Mouse (Mus musculus): Measurements from ENCODE around the gene Asb6.

The Asb6 gene

DNA sequence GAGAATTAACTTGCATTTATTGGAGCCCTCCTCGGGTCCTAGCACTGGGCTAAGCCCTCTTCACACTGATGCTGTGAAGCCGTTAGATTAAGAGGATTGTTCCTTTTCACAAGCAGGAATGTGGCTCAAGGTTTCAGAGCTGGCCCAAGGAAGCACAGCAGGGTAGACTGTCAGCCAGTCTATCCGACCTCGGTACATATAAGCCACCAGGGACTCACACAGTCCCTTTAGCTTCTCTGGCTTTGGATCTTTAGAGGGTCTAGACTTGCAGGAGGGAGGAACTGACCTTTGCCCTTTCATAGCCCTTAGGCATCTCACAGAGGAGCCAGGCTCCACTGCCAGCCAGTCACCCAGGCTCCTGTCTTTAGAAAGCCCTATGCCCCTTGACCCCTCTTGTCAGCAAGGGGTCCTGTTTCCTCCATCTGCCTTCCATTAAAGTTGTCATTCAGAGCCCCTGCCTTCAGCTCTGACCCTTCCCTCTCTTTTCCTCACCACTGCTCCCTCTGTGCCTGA lies at the start of gene Asb6:
Gene Asb6 (minus strand): TSS at position 51 of the 513 bp plus-strand sequence.
- DNase-seq: no peak

DNA sequence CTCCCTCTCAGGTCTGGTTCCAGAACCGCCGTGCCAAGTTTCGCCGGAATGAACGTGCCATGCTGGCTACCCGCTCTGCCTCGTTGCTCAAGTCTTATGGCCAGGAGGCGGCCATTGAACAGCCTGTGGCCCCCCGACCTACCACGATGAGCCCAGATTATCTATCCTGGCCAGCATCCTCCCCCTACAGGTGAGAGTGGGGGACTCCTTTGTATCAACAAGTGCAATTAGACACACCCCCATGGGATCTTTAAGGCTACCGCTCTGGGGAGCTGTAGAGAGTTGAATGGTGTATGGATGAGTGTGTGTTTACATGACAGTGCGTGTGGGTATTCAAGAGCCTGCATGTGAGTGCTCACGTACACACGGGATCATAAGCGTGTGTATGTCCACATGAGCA lies 49.3 kb upstream of the Asb6 start:
- no peak for DNase-seq

DNA sequence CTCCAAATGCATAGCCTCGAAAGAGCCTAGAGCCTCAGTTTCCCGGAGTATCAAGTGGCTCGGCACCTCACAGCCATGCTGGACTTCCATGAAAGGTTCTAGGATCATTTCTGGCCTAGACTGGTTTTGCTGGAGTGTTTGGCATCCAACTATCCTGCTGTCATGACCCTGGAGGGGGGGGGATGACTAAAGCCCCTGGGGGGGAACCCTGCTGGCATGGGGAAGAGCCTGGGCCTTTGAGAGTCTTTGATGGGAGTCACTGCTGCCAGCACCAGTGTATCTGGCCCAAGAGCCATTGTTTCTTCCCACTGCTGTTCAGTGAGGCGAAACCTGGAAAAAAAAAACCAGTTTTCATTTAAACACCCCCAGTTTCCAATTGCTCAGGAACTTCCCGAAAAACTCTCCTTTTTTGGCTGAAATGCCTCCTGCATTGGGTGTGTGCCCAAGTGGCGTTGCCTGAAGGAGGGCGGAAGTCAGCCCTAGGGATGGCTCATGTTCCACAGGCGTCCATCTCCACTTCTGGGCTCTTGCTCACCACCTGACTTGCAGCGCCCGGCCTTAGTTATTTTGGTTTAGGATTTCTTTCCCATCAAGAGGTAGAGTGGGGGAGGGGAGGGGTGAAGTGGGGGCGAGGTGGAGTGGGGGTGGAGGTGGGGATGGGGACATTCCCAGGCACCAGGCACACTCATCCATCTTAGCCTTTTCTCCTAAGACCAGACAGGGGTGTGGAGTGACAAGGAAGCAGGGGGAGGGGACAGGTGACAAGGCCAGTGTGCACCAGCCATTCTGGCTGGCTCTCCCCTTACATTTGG lies 45.7 kb upstream of the Asb6 start:
- DNase-seq: peak in 1 of 2 experiments; percentile 34

DNA sequence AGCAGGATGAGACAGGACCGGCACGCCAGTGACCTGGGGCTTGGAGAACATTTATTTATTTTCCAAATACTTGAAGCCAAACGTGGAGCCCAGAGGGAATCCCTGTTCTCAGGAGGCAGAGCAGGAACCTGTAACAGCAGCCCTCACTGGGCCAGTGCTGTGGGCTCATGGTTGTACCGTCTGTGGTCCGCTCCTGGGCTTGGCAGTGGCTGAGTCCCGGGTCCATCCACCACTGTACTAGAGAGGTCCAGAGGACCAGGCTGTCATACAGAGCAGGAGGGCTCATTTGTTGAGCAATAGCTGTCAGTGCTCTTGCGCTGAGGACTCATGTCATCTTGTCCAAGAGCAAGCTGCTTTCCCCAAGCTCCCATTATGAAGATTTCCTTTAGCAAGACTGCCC lies 45.0 kb upstream of the Asb6 start:
- DNase-seq: no peak

DNA sequence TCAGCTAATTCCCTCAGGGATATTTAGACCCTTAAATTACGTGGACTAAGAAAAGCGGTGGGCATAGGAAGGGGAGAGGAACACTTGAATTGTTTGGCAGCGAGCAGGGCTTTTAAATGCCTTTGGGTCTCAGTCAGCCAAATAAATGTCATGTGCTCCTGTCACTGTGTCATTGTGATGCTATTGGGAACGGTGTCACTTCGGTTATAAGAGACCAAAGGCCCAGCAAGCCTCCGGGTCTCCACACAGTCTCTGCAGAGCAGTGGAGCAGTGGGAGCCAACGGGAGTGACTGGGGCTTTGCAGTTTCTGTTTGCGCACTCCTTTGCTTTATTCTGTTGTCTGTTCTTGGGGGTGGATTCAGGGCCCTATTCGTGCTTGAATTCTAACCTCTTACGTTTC lies 44.3 kb upstream of the Asb6 start:
- no peak for DNase-seq

DNA sequence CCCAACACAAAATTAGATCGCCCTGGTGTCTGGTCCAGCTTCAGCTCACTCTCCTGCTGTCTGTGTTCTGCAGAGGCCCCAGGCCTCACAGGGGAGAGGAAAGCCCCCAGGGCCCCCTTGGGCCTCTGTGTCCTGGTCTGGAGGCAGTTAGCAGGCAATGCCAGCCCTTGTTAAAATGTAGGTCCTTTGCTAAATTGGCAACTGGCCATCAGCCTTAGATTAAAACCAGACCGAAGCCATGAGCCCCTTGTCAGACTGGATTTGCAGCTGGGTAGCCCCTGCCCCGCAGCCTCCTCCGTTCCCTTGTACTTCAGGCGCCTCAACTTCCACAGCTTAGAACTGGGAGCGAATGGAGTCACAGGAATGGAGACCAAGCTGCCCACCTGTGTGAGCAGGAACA lies 42.5 kb upstream of the Asb6 start:
- DNase-seq: no peak

DNA sequence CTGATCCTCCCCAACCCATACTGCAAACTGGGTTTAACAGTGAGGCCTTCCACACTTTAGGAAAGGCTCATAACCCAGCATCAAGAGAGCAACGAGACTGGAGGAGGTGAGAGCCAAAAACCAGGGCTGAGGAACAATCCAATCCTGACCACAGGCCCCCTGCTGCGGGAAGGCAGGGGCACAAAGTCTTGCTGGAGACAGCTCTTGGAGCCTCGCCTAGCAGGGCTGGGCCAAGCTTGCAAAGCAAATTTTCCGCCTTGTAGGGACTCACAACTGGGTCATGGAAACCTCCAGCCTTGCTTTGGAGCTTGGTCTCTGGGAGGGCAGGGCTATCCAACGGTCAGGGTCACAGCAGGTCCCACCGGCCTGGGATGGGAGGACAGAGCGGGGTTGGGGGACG lies 40.7 kb upstream of the Asb6 start:
- DNase-seq: peak; percentile 57 to 68

DNA sequence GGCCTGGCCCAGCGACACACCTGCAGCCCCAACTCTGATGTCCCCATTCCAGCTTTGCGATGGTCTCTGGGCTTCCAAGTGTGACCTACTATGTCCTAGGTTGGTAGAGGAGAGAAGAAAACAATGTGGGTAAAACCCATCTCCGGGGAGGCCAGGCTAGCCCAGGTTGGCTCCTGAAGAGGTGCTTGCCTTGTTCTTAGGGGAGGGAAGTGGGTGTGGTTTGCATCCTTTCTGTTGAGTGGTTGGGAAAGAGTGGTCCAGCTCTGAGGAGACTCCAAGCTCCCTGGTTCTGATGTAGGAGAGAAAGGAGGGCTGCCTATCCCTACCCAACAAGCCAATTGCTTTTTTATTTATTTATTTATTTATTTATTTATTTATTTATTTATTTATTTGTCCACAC lies 35.3 kb upstream of the Asb6 start:
- DNase-seq: no peak

DNA sequence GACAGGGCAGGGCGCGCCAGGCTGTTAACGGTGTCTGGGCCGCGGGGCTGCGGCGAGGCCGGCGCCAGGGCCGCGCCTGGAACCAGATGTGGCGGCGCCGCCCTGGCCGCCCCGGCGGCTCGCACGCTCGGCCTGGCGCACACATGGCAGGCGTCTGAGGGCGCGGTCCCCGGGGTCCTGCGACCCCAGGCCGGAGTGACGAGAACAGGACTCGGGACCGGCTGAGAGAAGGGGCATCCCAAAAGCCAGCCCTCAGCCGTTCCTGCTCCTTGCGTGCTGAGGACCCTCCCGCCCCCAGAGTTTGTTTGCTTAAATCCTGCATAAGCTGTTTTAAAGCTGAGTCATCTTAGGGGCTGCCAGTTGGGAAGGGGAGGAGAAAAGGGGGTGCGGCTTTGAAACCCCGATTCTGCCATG lies 34.8 kb upstream of the Asb6 start:
- no peak for DNase-seq

DNA sequence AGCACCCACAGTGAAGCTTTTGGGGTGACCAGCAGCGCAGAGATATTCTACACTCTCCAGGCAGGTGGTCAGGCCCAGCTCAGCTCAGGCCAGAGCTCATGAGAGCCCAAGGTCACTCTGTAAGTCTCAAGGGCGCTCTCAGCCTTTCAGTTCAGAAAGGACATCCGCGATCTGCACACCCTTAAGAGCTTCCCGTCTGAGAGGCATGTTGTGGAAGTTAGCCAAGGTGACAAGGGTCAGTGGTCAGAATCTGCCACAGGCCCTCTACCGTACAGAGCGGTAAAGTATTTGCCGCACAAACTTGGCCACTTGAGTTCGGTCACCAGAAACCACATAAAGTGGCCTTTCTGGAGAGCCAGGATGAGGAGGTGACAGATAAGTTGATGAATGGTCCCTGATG lies 33.4 kb upstream of the Asb6 start:
- no peak for DNase-seq

DNA sequence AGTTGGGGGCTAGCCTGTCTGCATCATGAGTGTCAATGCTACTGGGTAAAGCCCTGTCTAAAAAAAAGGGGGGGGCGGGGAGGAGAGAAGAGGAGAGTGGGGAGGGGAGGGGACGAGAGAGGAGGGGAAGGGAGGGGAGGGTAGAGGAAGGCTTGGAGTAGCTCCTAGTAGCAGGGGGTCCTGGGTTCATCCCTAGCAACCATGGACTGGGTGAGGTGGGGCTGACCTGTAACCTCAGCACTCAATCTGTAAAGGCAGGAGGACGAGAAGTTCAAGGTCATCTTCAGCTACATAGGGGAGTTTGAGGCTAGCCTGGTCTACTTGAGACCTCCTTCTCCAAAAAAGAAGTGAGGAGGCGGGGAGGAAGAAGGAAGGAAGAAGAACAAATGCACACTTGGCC lies 31.9 kb upstream of the Asb6 start:
- DNase-seq: no peak

DNA sequence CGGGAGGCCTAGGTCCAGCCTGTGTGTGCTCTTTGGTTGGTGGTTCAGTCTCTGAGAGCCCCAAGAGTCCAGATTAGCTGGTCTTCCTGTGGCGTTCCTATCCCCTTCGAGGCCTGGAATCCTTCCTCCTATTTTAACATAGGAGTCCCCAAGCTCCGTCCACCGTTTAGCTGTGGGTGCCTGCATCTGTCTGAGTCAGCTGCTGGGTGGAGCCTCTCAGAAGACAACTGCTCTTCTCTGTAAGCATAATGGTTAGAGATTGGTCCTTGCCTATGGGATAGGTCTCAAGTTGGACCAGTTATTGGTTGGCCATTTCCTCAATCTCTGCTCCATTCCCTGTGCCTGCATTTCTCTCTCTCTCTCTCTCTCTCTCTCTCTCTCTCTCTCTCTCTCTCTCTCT lies 29.6 kb upstream of the Asb6 start:
- no peak for DNase-seq

DNA sequence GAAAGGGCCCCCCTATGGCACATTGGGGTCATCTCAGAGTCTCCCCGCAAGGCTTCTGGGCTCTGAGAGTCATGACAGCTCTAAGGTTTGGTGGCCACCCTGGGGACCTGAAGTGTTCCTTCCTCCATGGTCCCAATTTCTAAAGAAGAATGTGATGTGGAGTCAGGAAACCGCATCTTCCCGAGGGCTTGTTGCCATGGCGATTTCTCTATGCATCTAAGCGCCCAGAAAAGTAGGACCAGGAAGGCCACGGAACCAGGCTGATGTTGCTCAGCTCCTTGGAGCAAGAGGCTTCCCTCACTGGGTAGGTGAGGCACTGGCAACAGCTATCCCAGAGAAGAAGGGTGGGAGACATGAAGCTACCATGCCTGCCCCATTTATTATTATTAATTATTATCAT lies 26.9 kb upstream of the Asb6 start:
- DNase-seq: no peak

DNA sequence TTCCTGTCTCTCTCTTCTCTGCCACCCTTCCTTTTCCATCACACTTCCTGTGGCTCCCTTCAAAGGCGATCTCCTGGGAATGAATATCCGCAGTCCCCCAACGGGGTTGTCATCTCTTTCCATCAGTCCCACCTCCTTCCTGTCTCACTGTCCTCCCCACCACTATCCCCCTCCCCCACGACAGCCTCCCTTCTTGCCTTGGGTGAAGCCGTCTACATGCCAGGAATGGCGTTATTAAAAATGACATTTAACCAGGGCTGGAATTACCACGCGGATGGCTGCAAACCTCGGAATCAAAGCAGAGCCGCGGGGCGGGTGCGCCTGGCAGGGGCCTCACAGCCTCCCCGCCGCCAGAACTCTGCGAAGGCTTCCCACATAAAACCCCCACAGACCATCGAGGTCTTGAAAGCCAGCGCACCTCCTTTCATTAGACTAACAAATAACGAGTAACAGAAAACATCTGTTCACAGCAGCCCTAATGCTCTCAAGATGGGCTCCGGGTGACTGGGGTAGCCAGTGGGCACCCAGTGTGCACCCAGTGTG lies 22.7 kb upstream of the Asb6 start:
- no peak for DNase-seq

DNA sequence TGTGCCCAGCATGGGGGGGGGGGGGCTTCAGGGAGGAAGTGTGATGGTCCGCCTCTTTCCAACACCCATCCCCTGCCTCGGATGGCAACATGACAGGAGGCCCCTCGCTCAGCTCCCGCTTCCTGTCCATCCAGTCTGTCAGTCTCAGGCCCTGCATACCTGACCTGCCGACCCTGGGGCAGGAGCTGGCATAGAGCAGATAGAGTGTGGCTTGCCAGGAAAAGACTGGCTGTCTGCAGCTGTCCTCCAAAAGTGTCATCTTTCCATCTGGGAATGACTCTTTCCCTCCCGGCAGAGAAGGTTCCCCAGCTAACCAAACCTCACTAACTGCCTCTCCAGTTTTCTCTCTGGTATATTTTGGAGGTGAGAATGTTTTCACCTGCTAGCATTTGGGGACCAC lies 20.4 kb upstream of the Asb6 start:
- DNase-seq: no peak

DNA sequence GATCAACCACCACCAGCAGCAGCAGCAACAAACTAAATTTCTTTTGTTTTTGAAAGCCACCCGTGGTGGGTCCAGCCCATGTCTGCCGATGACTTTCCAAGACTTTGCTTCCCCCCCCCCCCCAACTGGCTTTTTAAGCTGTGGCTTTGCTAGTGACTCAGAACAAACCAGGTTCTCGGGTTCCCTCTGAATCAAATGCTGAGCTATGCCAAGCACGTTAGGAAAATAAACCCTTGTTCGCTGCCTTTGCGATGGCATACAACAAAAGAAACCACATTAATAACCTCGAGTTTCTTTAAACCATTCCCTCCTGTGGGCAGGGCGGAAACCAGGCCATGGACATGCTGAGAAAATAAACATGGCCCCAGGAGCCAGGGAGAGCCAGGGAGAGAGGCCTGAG lies 18.1 kb upstream of the Asb6 start:
- DNase-seq: no peak

DNA sequence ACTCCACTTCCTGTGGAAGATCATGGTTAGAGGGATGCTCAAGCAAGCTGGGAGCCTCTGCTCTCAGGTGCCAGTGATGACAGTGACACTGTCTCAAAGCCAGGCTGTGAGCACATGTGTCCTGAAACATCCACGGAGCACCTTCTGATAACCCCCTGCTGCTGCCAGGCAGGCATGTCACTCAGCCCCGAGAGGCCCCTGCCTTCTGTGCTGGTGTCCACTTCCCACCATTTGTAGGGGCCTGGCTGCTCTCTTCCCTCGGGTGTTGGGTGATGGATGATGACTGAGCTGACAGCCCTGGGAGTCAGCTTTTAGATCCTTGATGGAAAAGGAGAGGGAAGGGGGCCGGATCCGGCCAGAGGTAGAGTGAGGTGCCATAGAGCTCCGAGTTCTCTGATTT lies 16.6 kb upstream of the Asb6 start:
- DNase-seq: no peak

DNA sequence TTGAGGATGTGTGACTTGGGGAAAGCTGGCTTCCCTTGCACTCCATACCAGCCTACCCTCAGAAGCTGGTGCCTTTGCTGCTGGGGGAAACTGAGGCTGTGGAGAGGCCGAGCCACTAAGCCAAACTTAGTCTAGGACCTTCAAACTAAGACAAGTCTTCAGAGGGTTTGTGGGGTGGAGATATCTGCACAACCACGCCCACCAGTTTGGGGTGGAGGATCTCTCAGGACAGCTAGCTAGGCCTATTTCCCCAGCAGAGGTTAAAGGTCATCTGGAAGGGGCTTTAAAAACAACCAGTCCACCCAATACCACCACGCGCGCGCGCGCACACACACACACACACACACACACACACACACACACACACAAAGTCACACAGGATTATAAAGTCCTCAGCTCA lies 16.1 kb upstream of the Asb6 start:
- DNase-seq: no peak

DNA sequence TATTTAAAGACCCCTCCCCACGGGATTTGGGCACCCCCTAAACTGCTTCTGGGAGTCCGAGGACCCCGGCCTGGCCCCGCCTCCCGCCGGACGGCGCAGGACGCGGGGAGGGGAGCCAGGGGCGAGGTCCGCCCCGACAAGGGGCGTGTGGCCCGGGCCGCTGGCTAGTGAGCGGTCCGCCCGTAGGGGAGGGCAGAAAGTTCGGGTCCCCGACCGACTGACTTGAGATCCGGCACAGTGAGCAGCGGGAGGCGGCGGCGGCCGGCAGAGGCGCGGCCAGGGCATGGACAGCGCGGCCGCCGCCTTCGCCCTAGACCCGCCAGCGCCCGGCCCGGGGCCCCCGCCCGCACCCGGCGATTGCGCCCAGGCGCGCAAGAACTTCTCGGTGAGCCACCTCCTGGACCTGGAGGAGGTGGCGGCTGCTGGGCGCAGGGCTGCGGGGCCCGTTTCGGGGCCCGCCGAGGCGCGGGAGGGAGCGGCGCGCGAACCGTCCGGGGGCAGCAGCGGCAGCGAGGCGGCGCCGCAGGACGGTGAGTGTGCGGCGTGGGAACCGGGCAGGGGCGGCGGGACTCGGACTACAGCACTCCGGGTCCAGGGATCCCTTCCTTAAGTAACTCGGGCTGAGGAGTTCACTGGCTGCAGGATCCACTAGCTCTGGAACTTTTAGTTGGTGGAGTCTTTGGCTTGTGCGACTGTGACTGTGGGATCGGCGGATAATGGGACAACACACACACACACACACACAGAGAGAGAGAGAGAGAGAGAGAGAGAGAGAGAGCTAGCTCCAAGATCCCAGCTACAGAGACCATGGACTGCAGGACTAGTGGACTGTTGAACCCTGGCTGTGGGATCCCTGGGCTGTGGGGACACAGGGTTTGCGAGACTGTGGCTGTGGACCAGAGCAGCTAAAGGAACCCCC lies 15.3 kb upstream of the Asb6 start:
- DNase-seq: peak in 1 of 2 experiments; percentile 34

DNA sequence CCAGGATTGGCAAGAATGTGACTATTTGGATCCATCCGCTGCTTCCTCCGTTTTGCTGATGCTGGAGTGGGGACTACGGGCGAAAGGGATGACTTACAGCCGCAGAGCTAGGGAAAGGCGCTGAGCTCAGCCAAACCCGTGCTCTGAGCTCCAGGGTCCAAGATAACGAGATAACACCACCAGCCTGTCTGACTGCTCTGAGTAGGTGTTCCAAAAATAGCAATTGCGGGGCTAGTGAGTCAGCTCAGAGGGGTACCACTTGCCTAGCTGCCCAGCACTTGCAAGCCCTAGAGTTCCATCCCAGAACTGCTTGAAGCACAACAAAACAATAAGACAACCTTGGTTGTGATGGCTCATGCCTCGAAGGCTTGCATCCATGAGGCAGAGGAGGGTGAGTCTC lies 12.5 kb upstream of the Asb6 start:
- no peak for DNase-seq

DNA sequence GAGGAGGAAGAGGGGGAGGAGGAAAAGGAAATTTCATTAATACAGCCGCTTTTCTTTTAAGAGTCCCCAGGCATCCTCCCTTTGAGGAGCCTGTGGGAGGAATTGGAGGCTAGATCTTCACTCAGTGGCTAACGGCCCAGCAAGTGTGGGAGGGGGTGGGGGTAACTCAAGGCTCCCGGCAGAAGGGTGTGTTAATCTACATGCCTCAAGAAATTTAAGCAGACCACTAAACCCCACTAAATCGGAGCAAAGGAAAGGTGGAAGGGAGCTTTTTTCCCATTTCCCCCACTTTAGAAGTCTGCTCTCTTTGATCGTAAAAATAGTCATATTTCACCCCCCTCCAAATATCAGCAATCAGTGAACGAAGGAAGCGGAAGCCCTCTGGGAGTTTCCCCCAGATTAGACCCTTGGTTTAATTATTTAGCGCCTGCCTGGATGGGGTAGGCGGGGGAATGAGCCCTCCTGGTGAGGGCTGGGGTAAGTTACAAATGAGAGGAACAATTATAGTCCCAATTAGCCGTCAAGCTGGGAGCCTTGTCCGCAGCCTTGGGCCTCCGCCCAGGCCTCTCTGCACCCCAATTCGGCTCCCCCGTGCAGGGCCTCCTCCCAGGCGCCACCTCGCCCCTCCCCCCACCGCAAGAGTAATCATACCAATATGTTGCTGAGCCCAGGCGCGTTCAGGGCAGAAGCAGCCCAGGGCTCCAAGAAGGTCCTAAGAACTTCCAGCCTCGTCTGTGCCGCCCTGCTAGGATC lies 6.3 kb upstream of the Asb6 start:
- DNase-seq: no peak

DNA sequence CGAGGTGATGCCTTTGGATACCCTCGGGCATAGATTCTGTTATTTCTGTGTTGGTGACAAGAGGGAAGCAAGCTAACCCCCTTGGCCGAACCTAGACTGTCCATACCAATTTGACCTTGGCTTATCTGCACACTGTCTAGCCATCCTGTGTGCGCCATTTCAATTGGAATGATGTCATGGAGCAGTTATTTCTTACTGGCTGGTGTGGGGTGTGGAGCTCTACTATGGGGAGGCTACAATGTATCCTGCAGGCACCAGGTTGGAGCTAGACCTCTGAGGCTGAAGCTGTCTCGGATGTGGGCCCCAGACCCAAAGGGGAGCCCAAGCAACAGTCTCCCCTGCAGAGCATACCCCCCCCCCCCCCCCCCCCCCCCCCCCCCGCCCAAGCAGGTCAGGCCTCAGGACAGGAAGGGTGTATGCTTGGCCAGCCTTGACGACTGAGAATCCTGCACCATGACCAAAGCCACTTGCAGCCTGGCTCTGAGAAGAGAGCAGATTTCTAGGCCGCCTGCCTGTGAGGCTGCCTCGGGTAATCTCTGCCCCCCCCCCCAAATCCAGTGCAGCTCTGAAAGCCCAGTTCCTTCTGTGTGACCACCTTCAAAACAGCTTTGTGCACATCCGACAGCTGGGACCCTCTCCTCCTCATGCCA lies 4.4 kb upstream of the Asb6 start, which contains the start of gene Prrx2:
Gene Prrx2 (plus strand): TSS at position 600 of the 650 bp plus-strand sequence.
- DNase-seq: no peak
